In the genomic region with DNA sequence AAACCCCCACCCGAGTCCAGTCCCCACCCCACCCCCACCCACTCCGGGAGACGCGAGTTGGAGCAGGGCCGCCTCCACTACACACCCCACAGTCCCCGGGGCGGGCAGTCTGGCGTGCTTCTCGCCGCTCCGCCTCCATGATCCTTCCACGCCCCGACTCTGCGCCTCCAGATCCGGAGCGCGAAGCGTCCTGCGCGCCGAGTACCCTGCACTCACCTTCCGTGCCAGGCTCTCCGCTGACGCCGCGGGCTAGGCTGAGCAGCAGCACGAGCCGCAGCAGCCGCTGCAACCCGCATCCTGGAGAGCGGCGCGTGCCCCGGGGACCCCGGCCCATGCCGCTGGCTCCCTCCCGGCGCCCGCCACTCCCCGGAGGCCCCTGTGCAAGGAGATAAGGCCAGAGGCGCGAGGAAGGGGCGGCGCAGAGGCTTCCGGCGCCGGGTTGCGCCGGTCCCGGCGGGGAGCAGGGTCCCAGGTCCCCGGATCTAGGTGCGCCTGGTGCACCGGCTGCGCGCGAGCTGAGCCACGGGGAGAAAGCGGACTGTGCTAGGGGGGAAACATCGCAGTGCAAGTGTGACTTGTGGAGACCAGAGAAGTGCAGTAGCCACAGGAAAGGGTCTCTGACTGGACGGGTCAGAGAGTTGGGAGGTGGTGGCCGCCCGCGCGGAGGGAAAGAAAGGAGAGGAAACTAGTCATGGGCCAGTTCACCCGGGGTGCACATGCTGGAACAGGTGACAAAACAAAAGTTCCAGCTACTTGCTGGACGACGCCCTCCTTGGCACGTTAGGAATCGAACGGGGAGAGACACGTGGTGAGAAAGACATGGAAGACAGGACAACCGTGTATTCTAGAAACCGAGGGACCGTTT, we compare ENCODE assay signal across 8 mouse cellular contexts. TPM values are rescaled to one million over a fixed set of nuclear protein-coding genes. Genes with fewer than 3 reads are reported as not detected.
A peak's percentile ranks its signal among the peaks of the same experiment; 100 is the strongest.
DNase-seq lines count a peak whose midpoint lies in the region; ATAC-seq and TF ChIP-seq lines count a peak whose summit lies in the region.

Gene Susd1, minus strand, starts transcription at position 644 of the 865 bp plus-strand sequence.

- H3K27ac ChIP-seq in forebrain, embryonic 11.5 days (ENCODE audit: low read depth, low read length), result no peak within 1 kb of the TSS
- H3K27ac ChIP-seq in heart, postnatal 0 days (ENCODE audit: low read depth), result no peak within 1 kb of the TSS
- H3K27ac ChIP-seq in liver, embryonic 16.5 days (ENCODE audit: low read length), result peak within 1 kb of the TSS; percentile 82
- H3K27ac ChIP-seq in neural tube, embryonic 12.5 days, result no peak within 1 kb of the TSS
- peak within 1 kb of the TSS; percentile 93 for H3K27ac ChIP-seq in stomach, postnatal 0 days (replicated peaks)

- TF ChIP-seq EP300 in heart, postnatal 0 days (IDR thresholded peaks at IDR 0.05; ENCODE audit: low read depth), result no peak
- no peak for TF ChIP-seq EP300 in stomach, postnatal 0 days (optimal IDR thresholded peaks at IDR 0.05)

- DNase-seq in layer of hippocampus, adult 11-12 months (ENCODE audit: low spot score), result peak; percentile 60
- DNase-seq in layer of hippocampus, adult 9-10 months (ENCODE audit: low spot score), result no peak
- DNase-seq in forebrain, embryonic 11.5 days (ENCODE audit: low spot score), result peak; percentile 78
- peak; percentile 39 for DNase-seq in heart, postnatal 0 days (ENCODE audit: low spot score)
- DNase-seq in kidney, postnatal 25 days, result peak; percentile 72 to 87
- DNase-seq in stomach, postnatal 0 days (ENCODE audit: low spot score), result peak; percentile 83

- no peaks in the 10 kb centered on the region for H3K36me3 ChIP-seq in forebrain, embryonic 11.5 days (ENCODE audit: control insufficient read depth, insufficient read depth, low read length)
- H3K36me3 ChIP-seq in heart, postnatal 0 days (replicated peaks; ENCODE audit: control insufficient read depth, insufficient read depth, low read length), result no peaks in the 10 kb centered on the region
- no peaks in the 10 kb centered on the region for H3K36me3 ChIP-seq in liver, embryonic 16.5 days (ENCODE audit: control insufficient read depth, insufficient read depth)
- H3K36me3 ChIP-seq in neural tube, embryonic 12.5 days, result no peaks in the 10 kb centered on the region
- H3K36me3 ChIP-seq in stomach, postnatal 0 days (ENCODE audit: control insufficient read depth, insufficient read depth, low read length), result no peaks in the 10 kb centered on the region

- peak within 1 kb of the TSS; percentile 97 for H3K4me2 ChIP-seq in forebrain, embryonic 11.5 days (ENCODE audit: low read depth, low read length, severe bottlenecking)
- H3K4me2 ChIP-seq in heart, postnatal 0 days (ENCODE audit: low read depth, low read length), result peak within 1 kb of the TSS; percentile 95
- peak within 1 kb of the TSS; percentile 95 for H3K4me2 ChIP-seq in liver, embryonic 16.5 days (ENCODE audit: low read depth, low read length)
- peak within 1 kb of the TSS; percentile 100 for H3K4me2 ChIP-seq in neural tube, embryonic 12.5 days (replicated peaks)
- peak within 1 kb of the TSS; percentile 100 for H3K4me2 ChIP-seq in stomach, postnatal 0 days (replicated peaks; ENCODE audit: low read depth)

- H3K9ac ChIP-seq in forebrain, embryonic 11.5 days (ENCODE audit: low read length), result peak within 1 kb of the TSS; percentile 70
- H3K9ac ChIP-seq in heart, postnatal 0 days (replicated peaks; ENCODE audit: low read depth, low read length), result peak within 1 kb of the TSS; percentile 42
- peak within 1 kb of the TSS; percentile 74 for H3K9ac ChIP-seq in liver, embryonic 16.5 days (ENCODE audit: low read depth, low read length)
- peak within 1 kb of the TSS; percentile 68 for H3K9ac ChIP-seq in neural tube, embryonic 12.5 days
- peak within 1 kb of the TSS; percentile 82 for H3K9ac ChIP-seq in stomach, postnatal 0 days (ENCODE audit: low read length)

- no peaks in the 10 kb centered on the region for H3K9me3 ChIP-seq in forebrain, embryonic 11.5 days (ENCODE audit: control insufficient read depth, low read length)
- no peaks in the 10 kb centered on the region for H3K9me3 ChIP-seq in heart, postnatal 0 days (replicated peaks; ENCODE audit: control insufficient read depth, low read length)
- no peaks in the 10 kb centered on the region for H3K9me3 ChIP-seq in liver, embryonic 16.5 days (replicated peaks; ENCODE audit: control insufficient read depth, low read length)
- 0 out of 2 replicates have a peak, but pooled peaks cover 5% of the 10 kb centered on the region for H3K9me3 ChIP-seq in neural tube, embryonic 12.5 days
- H3K9me3 ChIP-seq in stomach, postnatal 0 days (ENCODE audit: control insufficient read depth, low read length), result no peaks in the 10 kb centered on the region

- no peak for TF ChIP-seq CTCF in heart, postnatal 0 days (IDR thresholded peaks at IDR 0.05; ENCODE audit: low read depth)
- no peak for TF ChIP-seq CTCF in stomach, postnatal 0 days (IDR thresholded peaks at IDR 0.05; ENCODE audit: low read depth)

- peaks cover 14% of the 10 kb centered on the region for H3K27me3 ChIP-seq in forebrain, embryonic 11.5 days (ENCODE audit: control insufficient read depth, insufficient read depth, low read length)
- H3K27me3 ChIP-seq in heart, postnatal 0 days (ENCODE audit: control insufficient read depth, insufficient read depth, low read length), result no peaks in the 10 kb centered on the region
- H3K27me3 ChIP-seq in liver, embryonic 16.5 days (ENCODE audit: control insufficient read depth, insufficient read depth, low read depth, low read length), result no peaks in the 10 kb centered on the region
- H3K27me3 ChIP-seq in neural tube, embryonic 12.5 days (replicated peaks), result peaks cover 28% of the 10 kb centered on the region
- no peaks in the 10 kb centered on the region for H3K27me3 ChIP-seq in stomach, postnatal 0 days (ENCODE audit: control insufficient read depth, insufficient read depth, low read length)

- H3K4me3 ChIP-seq in forebrain, embryonic 11.5 days (ENCODE audit: low read depth, low read length), result peak within 1 kb of the TSS; percentile 56
- H3K4me3 ChIP-seq in heart, postnatal 0 days (ENCODE audit: low read depth, low read length), result peak within 1 kb of the TSS; percentile 62
- peak within 1 kb of the TSS; percentile 72 for H3K4me3 ChIP-seq in liver, embryonic 16.5 days (ENCODE audit: low read depth, low read length)
- H3K4me3 ChIP-seq in neural tube, embryonic 12.5 days, result peak within 1 kb of the TSS; percentile 60
- H3K4me3 ChIP-seq in stomach, postnatal 0 days (ENCODE audit: low read depth, low read length), result peak within 1 kb of the TSS; percentile 61

- H3K4me1 ChIP-seq in forebrain, embryonic 11.5 days (replicated peaks; ENCODE audit: control insufficient read depth, insufficient read depth, low read length), result no peaks in the 10 kb centered on the region; the same call in 1 of the 2 replicates
- H3K4me1 ChIP-seq in heart, postnatal 0 days (ENCODE audit: control insufficient read depth, insufficient read depth), result peaks cover 13% of the 10 kb centered on the region; the same call in 1 of the 2 replicates
- H3K4me1 ChIP-seq in liver, embryonic 16.5 days (ENCODE audit: control insufficient read depth, low read depth, low read length), result peaks cover 50% of the 10 kb centered on the region
- H3K4me1 ChIP-seq in neural tube, embryonic 12.5 days, result peaks cover 8% of the 10 kb centered on the region
- H3K4me1 ChIP-seq in stomach, postnatal 0 days (replicated peaks; ENCODE audit: control insufficient read depth, insufficient read depth), result 0 out of 2 replicates have a peak, but pooled peaks cover 2% of the 10 kb centered on the region

- ATAC-seq in forebrain, embryonic 11.5 days (replicated peaks; ENCODE audit: low FRiP score), result peak; percentile 86
- peak; percentile 72 for ATAC-seq in heart, postnatal 0 days (ENCODE audit: insufficient read depth, low read depth)
- peak; percentile 81 for ATAC-seq in liver, embryonic 16.5 days (ENCODE audit: low read depth)
- ATAC-seq in neural tube, embryonic 12.5 days (ENCODE audit: low FRiP score, low read depth), result peak; percentile 87
- ATAC-seq in stomach, postnatal 0 days (ENCODE audit: low FRiP score, low TSS enrichment), result peak; percentile 85

- 1% methylated on average over 74 of the region's 75 CpGs for WGBS in forebrain, embryonic 11.5 days
- WGBS in heart, postnatal 0 days, result under 1% methylated on average over 73 of the region's 75 CpGs
- WGBS in liver, embryonic 16.5 days (ENCODE audit: insufficient replicate concordance), result under 1% methylated on average over 74 of the region's 75 CpGs
- WGBS in neural tube, embryonic 12.5 days, result 1% methylated on average over 74 of the region's 75 CpGs
- WGBS in stomach, postnatal 0 days, result under 1% methylated on average over 66 of the region's 75 CpGs

RNA-seq across cellular contexts. Expression of gene Susd1, which starts in this region (rescaled TPM):
- 0.92 and 1.3 TPM in 2 replicates for polyA plus RNA-seq in forebrain, embryonic 11.5 days (2014; fragmentation: Nextera tagmentation; extraction: Ambion mirVana)
- 2.9 and 6.2 TPM in 2 replicates for total RNA-seq in heart, postnatal 0 days (2014; rRNA removed; ENCODE audit: low replicate concordance)
- polyA plus RNA-seq in heart, postnatal 0 days (2015; fragmentation: Nextera tagmentation; extraction: Ambion mirVana), result 1.9 and 2.1 TPM in 2 replicates
- 10.6 and 11.2 TPM in 2 replicates for polyA plus RNA-seq in liver, embryonic 16.5 days (2015; fragmentation: Nextera tagmentation; extraction: Ambion mirVana)
- 1.2 and 1.3 TPM in 2 replicates for polyA plus RNA-seq in neural tube, embryonic 12.5 days (2016; fragmentation: Nextera tagmentation; extraction: Ambion mirVana)
- 3.2 and 3.4 TPM in 2 replicates for polyA plus RNA-seq in stomach, postnatal 0 days (2015; fragmentation: Nextera tagmentation; extraction: Ambion mirVana)

Comparison
In these comparisons a context has a peak if more than half of its experiments do, and no peak if none do; other contexts are left out.
1. H3K27ac ChIP-seq: peak in liver, embryonic 16.5 days (single experiment) and stomach, postnatal 0 days (single experiment); none in forebrain, embryonic 11.5 days (single experiment), heart, postnatal 0 days (single experiment) and neural tube, embryonic 12.5 days (single experiment).
2. Peak in every context shown above with its lines, with median percentiles within 50 percentile points of each other: ATAC-seq, H3K4me2 ChIP-seq, H3K4me3 ChIP-seq and H3K9ac ChIP-seq.